Mouse (Mus musculus) heart, adult 2 months (tissue): ENCODE data around the gene Il23a. TPM values are rescaled to one million over a fixed set of nuclear protein-coding genes. Genes with fewer than 3 reads are reported as not detected.
"Not testable (repeated sequence)": the region's sequence is repeated elsewhere in the genome, so short reads cannot be mapped to it uniquely, and the experiment has no call there.

Experiments used
- DNase-seq, 2 experiments: peaks; one replicate each; pipeline ENCODE4 v3.0.0; 2021
- H3K27ac ChIP-seq: fragments of 200-600 bp; 2 replicates; pipeline ENCODE4 v1.8.1; 2022
- H3K27me3 ChIP-seq: fragments of 200-500 bp; 2 replicates; pipeline ENCODE4 v1.6.1; 2012; ENCODE audit warnings: mild to moderate bottlenecking, low read length, inconsistent platforms, mixed read lengths; ENCODE audit not compliant: control insufficient read depth, insufficient read depth
- H3K36me3 ChIP-seq: fragments of 200-500 bp; 2 replicates; pipeline ENCODE4 v1.6.1; 2012; ENCODE audit warnings: low read length, inconsistent platforms; ENCODE audit not compliant: control insufficient read depth, insufficient read depth
- H3K4me1 ChIP-seq: fragments of 200-500 bp; 2 replicates; pipeline ENCODE4 v1.6.1; 2011; ENCODE audit warnings: low read length; ENCODE audit not compliant: control insufficient read depth, insufficient read depth
- H3K4me3 ChIP-seq: fragments of 200-600 bp; 2 replicates; pipeline ENCODE4 v1.8.1; 2022
- H3K79me2 ChIP-seq: fragments of 200-500 bp; replicated peaks from 2 replicates; pipeline ENCODE4 v1.6.1; 2012; ENCODE audit warnings: mild to moderate bottlenecking, inconsistent platforms, low read length, moderate library complexity, mixed read lengths; ENCODE audit not compliant: control insufficient read depth, insufficient read depth
- H3K9ac ChIP-seq: fragments of 200-500 bp; 2 replicates; pipeline ENCODE4 v1.6.1; 2012; ENCODE audit warnings: low read depth, mild to moderate bottlenecking, control low read depth, inconsistent platforms, low read length, mixed read lengths
- CTCF ChIP-seq: fragments of 200-600 bp; IDR thresholded peaks from 2 replicates; pipeline ENCODE4 v1.8.1; 2022; ENCODE audit warnings: antibody characterized with exemption, mild to moderate bottlenecking, moderate library complexity
- EP300 ChIP-seq: fragments of 200-500 bp; IDR thresholded peaks from 2 replicates; pipeline ENCODE4 v1.6.1; 2011; ENCODE audit warnings: low read depth, low read length, control low read depth; ENCODE audit not compliant: insufficient read depth
- POLR2A ChIP-seq: fragments of 200-500 bp; IDR thresholded peaks from 2 replicates; pipeline ENCODE4 v1.6.1; 2011; ENCODE audit warnings: mild to moderate bottlenecking, low read depth, low read length, control low read depth; ENCODE audit not compliant: insufficient read depth
- WGBS: fragments of 180-500 bp; shearing (Covaris S2); methylation state at CpG from one replicate; pipeline ENCODE4 v1.1.7; 2018; 5-methylcytosine and 5-hydroxymethylcytosine counted together
- intact Hi-C: fragments of 180-260 bp; cut with DNase I; formaldehyde crosslinking; loops from one replicate; pipeline ENCODE4 v1.15.1; 2025
- polyA plus RNA-seq: library from polyadenylated mRNA; depleted of rRNA; stranded (reverse); fragments of >200 nt; gene quantifications from 2 replicates; pipeline ENCODE4 v1.2.3, GENCODE M21; 2012
- total RNA-seq, 2 experiments: library from RNA; stranded (reverse); gene quantifications; 2 replicates each; pipeline ENCODE4 v1.2.3; 2021

Il23a gene
- total and polyA plus RNA-seq, 3 experiments, result 0.16 TPM; not detected in 2

DNA sequence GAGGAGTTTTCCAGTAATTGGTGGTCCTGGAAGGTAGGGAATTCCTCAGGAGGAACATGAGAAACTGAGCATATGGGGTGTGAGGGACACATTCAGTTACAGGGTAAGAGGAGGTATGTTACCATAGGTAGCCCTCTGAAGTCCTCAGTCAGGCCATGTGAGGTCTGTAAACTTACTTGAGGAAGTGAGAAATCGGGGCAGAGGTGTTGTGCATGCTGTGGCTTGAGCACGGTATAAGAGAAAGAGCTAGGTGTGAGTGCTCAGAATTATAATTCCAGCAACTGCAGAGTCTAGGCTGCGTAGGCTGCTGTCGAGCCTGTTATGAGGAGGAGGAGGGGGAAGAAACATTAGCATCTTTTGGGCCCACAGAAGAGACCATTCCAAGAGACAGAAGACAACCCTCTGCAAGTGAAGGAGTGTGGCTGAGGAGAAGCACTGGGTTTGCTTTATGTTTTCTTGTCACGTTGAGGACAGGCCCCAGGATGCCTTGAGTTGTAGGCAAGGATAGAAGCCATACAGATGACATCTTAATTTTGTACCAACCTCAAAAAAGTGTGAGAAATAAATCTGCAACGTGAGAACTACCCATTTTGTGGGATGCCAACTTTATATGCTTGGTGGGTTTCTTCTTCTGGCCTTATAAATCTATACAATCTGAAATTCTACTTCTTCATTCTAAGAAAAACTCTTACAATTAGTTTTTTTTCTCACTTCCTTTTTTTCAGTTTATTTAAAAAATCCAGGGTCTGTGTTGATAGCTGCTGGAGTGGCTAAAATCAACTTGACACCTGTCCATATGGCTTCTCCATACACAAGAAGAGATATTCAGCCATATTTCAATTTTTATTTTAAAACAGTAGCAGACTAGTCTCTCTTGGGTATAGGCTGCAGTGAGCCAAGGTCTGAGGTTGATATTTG lies 34.9 kb downstream of the Il23a start:
- DNase-seq, result no peak
- Histone ChIP-seq H3K27me3 (no peaks in the 10 kb centered on the region), H3K79me2 (no peaks in the 10 kb centered on the region), H3K4me3 (no peak overlapping the region), H3K4me1 (no peaks in the 10 kb centered on the region), H3K9ac (no peak overlapping the region), H3K27ac (no peak overlapping the region), H3K36me3 (no peaks in the 10 kb centered on the region)
- WGBS, result 73% methylated on average over 6 of the region's 6 CpGs
- intact Hi-C loops, result no loop called here
- TF ChIP-seq POLR2A (no peak), CTCF (no peak), EP300 (no peak)

DNA sequence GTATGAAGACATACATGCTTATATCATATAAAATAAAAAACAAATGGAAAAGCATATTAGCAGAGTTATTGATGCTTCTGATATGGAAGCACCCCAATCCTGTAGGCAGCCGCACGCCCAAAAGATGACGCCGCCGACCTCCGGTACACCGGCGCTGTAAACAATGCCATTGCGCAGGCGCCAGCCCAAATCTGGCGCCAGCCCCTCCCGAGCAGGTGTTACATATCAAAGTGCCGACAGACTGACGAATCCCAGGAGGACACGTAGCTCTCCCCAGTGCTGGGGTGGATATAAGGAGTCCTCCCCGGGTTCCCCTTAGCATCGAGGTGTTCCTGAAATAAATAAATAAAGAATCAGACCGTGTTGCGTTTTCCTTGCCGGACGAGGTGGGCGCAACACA lies 36.3 kb downstream of the Il23a start:
- H3K9ac ChIP-seq, result no peak overlapping the region
- H3K27me3 ChIP-seq, result no peaks in the 10 kb centered on the region
- DNase-seq, result peak; percentile 41 to 63
- H3K4me3 ChIP-seq, result no peak overlapping the region; the same call in 1 of the 2 replicates
- 64% methylated on average over 22 of the region's 22 CpGs for WGBS
- H3K4me1 ChIP-seq, result no peaks in the 10 kb centered on the region
- intact Hi-C loops, result no loop called here
- H3K36me3 ChIP-seq, result no peaks in the 10 kb centered on the region
- H3K79me2 ChIP-seq, result no peaks in the 10 kb centered on the region
- TF ChIP-seq EP300 (no peak), CTCF (no peak), POLR2A (0 out of 2 replicates have a peak, but pooled peaks have one; percentile 34)
- H3K27ac ChIP-seq, result peak overlapping the region; percentile 36

DNA sequence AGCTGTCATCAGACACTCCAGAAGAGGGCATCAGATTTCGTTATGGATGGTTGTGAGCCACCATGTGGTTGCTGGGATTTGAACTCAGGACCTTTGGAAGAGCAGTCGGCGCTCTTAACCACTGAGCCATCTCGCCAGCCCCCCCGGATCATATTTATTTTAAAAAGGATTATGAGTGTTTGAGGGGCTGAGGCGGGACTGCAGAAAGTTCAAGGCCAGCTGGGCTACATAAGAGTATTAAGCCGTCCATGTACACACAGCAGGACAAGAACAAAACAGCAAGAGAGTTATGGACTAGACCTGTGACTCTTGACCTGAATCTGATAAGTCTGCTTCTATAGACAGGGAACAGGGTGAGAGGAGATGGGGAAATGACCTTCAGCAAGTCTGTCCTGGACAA lies 38.2 kb downstream of the Il23a start:
- H3K4me3 ChIP-seq, H3K27me3 ChIP-seq, H3K36me3 ChIP-seq, H3K4me1 ChIP-seq, H3K9ac ChIP-seq, intact Hi-C loops, DNase-seq, H3K27ac ChIP-seq, H3K79me2 ChIP-seq: not testable (repeated sequence)
- WGBS, result 93% methylated on average over 7 of the region's 7 CpGs

DNA sequence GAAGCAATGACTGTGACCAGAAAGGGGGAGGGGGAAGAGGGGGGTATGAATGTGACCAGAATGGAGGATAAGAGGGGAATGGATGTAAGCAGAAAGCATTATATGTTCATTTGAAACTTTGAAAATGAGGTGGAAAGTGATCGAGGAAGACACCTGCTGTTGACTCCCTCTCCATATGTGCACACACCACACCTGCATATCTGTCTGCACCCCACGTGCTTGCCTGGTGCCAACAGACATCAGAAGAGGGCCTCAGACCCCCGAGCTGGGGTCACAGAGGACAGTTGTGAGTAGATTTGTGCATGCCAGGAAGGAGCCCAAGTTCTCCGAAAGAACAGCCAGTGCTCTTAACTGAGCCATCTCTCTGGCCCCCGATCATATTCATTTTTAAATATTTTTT lies 38.6 kb downstream of the Il23a start:
- intact Hi-C loops, result no loop called here
- 91% methylated on average over 5 of the region's 5 CpGs for WGBS
- Histone ChIP-seq H3K4me3 (no peak overlapping the region), H3K27me3 (no peaks in the 10 kb centered on the region), H3K36me3 (no peaks in the 10 kb centered on the region), H3K9ac (no peak overlapping the region), H3K4me1 (no peaks in the 10 kb centered on the region), H3K79me2 (no peaks in the 10 kb centered on the region), H3K27ac (no peak overlapping the region)
- DNase-seq, result no peak
- TF ChIP-seq CTCF, result no peak
- TF ChIP-seq EP300, result no peak
- TF ChIP-seq POLR2A, result no peak

DNA sequence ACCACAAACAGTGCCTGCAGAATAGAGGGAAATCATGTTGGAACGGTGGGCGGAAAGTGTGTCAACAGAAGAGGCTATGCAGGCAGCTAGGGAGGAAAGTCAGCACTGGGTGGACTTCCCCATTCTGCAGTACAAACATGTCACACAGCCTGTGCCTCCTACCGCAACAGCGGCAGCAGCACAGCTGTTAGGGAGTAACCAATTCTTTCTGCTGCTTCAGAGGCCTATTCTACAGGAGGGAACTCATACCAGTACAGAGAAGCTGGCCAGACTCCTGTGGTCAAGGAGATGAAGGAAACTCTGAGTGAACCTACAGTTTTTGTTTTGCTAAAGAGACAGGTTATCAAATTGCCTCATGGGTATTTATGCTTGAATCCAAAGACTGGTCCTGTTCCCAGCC lies 39.6 kb downstream of the Il23a start:
- Histone ChIP-seq H3K27me3 (no peaks in the 10 kb centered on the region), H3K36me3 (no peaks in the 10 kb centered on the region), H3K9ac (no peak overlapping the region), H3K4me3 (no peak overlapping the region), H3K4me1 (no peaks in the 10 kb centered on the region), H3K27ac (no peak overlapping the region), H3K79me2 (no peaks in the 10 kb centered on the region)
- DNase-seq, result peak in 1 of 2 experiments; percentile 45
- intact Hi-C loops, result no loop called here
- 56% methylated on average over 4 of the region's 4 CpGs for WGBS
- TF ChIP-seq EP300, result no peak
- TF ChIP-seq POLR2A, result no peak
- no peak for TF ChIP-seq CTCF

DNA sequence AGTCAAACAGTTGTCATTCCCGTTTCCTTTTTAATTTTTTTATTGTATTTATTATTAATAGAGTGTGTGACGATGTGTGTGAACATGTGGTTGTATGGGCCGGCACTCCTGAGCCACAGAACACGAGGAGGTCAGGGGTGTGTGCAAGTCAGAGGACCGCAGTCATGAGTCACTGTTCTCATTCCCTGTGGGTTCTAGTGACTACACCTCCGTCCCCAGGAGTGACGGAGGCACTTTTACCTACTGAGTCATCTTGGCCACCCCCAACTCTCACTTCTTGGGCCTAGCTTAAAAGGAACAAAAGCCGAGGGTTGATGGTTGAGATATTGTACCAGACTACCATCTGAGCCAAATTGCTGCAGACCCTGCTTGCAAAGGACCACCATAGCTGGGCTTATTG lies 42.2 kb downstream of the Il23a start:
- no peak overlapping the region for H3K9ac ChIP-seq
- H3K27ac ChIP-seq, result no peak overlapping the region
- TF ChIP-seq POLR2A (no peak), CTCF (no peak), EP300 (no peak)
- H3K36me3 ChIP-seq, result no peaks in the 10 kb centered on the region
- H3K79me2 ChIP-seq, result no peaks in the 10 kb centered on the region
- no peak for DNase-seq
- no peaks in the 10 kb centered on the region for H3K27me3 ChIP-seq
- no peaks in the 10 kb centered on the region for H3K4me1 ChIP-seq
- 88% methylated on average over 8 of the region's 8 CpGs for WGBS
- intact Hi-C loops, result no loop called here
- H3K4me3 ChIP-seq, result no peak overlapping the region
